Mouse (Mus musculus): ENCODE data around the gene Nol7. TPM values are rescaled to one million over a fixed set of nuclear protein-coding genes. Genes with fewer than 3 reads are reported as not detected.

Gene Nol7
- 30.3 and 53.4 TPM in 2 replicates for polyA plus RNA-seq (2012; rRNA removed)

GRCm38 (mm10) chr13:43398297-43399080 lies at the start of gene Nol7:
TSS of gene Nol7 (plus strand) at chr13:43398390.

GRCm38 (mm10) chr13:43364985-43365824 lies 33.0 kb upstream of the Nol7 start, which contains the start of gene Sirt5:
TSS of gene Sirt5 (plus strand) at chr13:43365496.

Other genes starting within 250 kb of the Nol7 start
- 6.5 and 8.7 TPM in 2 replicates for gene Tbc1d7, start 226.9 kb upstream of the Nol7 start, polyA plus RNA-seq (2012; rRNA removed)
- 1.0 and 1.6 TPM in 2 replicates for gene Gfod1, start 94.2 kb upstream of the Nol7 start, polyA plus RNA-seq (2012; rRNA removed)
- 1.5 and 1.9 TPM in 2 replicates for gene Sirt5, start 32.9 kb upstream of the Nol7 start, polyA plus RNA-seq (2012; rRNA removed)
- gene Ranbp9, start 82.9 kb downstream of the Nol7 start, polyA plus RNA-seq (2012; rRNA removed) = 6.5 and 14.7 TPM in 2 replicates
- 7.1 and 13.3 TPM in 2 replicates for gene Mcur1, start 161.8 kb downstream of the Nol7 start, polyA plus RNA-seq (2012; rRNA removed)
- gene Rnf182, start 217.3 kb downstream of the Nol7 start, polyA plus RNA-seq (2012; rRNA removed) = not detected in 2 replicates

All from stomach, adult 2 months (tissue).